20 mouse cellular contexts compared by ENCODE assay signal in the genomic region with DNA sequence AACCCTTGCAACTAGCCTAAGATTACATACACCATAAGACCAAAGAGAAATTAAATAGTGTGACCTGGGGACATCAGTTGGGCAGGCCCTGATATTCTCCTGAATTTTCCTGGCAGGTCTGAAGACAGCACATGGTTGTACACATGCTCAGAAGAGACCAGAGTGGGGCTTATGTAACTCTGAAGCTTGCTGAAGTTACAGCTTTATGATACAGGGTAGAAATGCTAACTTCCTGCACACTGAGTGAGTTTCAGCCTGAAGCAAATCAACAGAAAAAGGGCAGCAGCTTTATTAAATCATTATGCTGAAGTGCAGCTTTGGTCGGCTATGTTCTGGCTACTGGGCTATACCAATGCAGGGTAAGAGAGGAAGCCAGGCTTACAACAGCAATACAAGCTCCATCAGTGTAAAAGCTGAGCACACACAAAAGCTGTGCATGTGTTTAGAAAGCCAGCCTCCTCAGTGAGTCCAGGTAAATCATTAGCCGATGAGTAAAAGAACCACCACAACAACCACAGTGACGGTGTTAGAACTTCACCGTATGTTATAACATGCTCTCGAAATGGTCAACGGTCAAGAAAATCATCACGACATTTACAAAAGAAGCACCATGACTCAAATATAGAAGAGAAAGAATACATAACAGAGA. TPM values are rescaled to one million over a fixed set of nuclear protein-coding genes. Genes with fewer than 3 reads are reported as not detected.
A peak's percentile ranks its signal among the peaks of the same experiment; 100 is the strongest.
DNase-seq lines count a peak whose midpoint lies in the region; ATAC-seq and TF ChIP-seq lines count a peak whose summit lies in the region.
"Had no signal": no experiment of that assay in that cellular context is flagged by ENCODE, and none has a peak within 500 bp of the region (broad histone marks: within the 10 kb centered on the region; RNA-seq: fewer than 3 reads in every experiment).

No protein-coding gene starts in this region.

- peak; percentile 40 for DNase-seq in kidney, postnatal 14 days
- DNase-seq in lung, postnatal 36 days: no peak
- DNase-seq in layer of hippocampus, postnatal 10 days (ENCODE audit: low spot score in 2 of 2): no peak
- DNase-seq in testis, postnatal 14 days (ENCODE audit: low spot score): no peak
- DNase-seq: adrenal gland, adult 2 months; cerebellum, adult 11 months; cerebellum, postnatal 25 days; gastrocnemius, postnatal 36 days; lung, embryonic 14.5 days; thymus, adult 2 months had no signal

- H3K4me1 ChIP-seq in bone marrow macrophage, adult 2 months (ENCODE audit: control insufficient read depth, insufficient read depth, low read length): peaks cover 45% of the 10 kb centered on the region
- no peaks in the 10 kb centered on the region for H3K4me1 ChIP-seq in intestine, embryonic 15.5 days (replicated peaks)
- peaks cover 4% of the 10 kb centered on the region; the same call in 1 of the 2 replicates for H3K4me1 ChIP-seq in liver, embryonic 16.5 days (ENCODE audit: control insufficient read depth, low read depth, low read length)
- H3K4me1 ChIP-seq: forebrain, embryonic 12.5 days; hindbrain, embryonic 15.5 days; midbrain, embryonic 15.5 days had no signal

- H3K27ac ChIP-seq in bone marrow macrophage, adult 2 months (ENCODE audit: insufficient read depth, low read depth, low read length): peak overlapping the region; percentile 20; the same call in 1 of the 2 replicates
- H3K27ac ChIP-seq in intestine, embryonic 15.5 days: 0 out of 2 replicates have a peak overlapping the region, but pooled peaks have one; percentile 13
- peak overlapping the region; percentile 65; the same call in 1 of the 2 replicates for H3K27ac ChIP-seq in liver, embryonic 16.5 days (ENCODE audit: low read length)
- H3K27ac ChIP-seq: forebrain, embryonic 12.5 days; hindbrain, embryonic 15.5 days; limb, embryonic 10.5 days; midbrain, embryonic 15.5 days had no signal

- no peak overlapping the region; the same call in 1 of the 2 replicates for H3K4me2 ChIP-seq in intestine, embryonic 15.5 days (replicated peaks)
- no peak overlapping the region for H3K4me2 ChIP-seq in liver, embryonic 16.5 days (ENCODE audit: low read depth, low read length)
- H3K4me2 ChIP-seq: forebrain, embryonic 12.5 days; heart, embryonic 12.5 days; hindbrain, embryonic 15.5 days; lung, embryonic 14.5 days; midbrain, embryonic 15.5 days had no signal

- no peaks in the 10 kb centered on the region for H3K36me3 ChIP-seq in intestine, embryonic 15.5 days
- peaks cover 2% of the 10 kb centered on the region; the same call in 1 of the 2 replicates for H3K36me3 ChIP-seq in liver, embryonic 16.5 days (ENCODE audit: control insufficient read depth, insufficient read depth)
- H3K36me3 ChIP-seq: forebrain, embryonic 12.5 days; G1E; hindbrain, embryonic 15.5 days; limb, embryonic 10.5 days; midbrain, embryonic 15.5 days had no signal

- TF ChIP-seq POLR2A in bone marrow macrophage, adult 2 months (IDR thresholded peaks at IDR 0.05; ENCODE audit: borderline replicate concordance, low read depth, low read length): no peak

- peak; percentile 77 for ATAC-seq in intestine, embryonic 15.5 days
- peak; percentile 71 for ATAC-seq in liver, embryonic 16.5 days (ENCODE audit: low read depth)
- ATAC-seq: CD4-positive, CD25-positive, alpha-beta regulatory T cell, adult 4 months; midbrain, embryonic 15.5 days had no signal

- no peak for TF ChIP-seq CTCF in bone marrow macrophage, adult 2 months (IDR thresholded peaks at IDR 0.05; ENCODE audit: low read depth, low read length)

- no peak overlapping the region for H3K9ac ChIP-seq in intestine, embryonic 15.5 days
- H3K9ac ChIP-seq in liver, embryonic 16.5 days (ENCODE audit: low read depth, low read length): no peak overlapping the region
- H3K9ac ChIP-seq: forebrain, embryonic 12.5 days; heart, embryonic 12.5 days; hindbrain, embryonic 15.5 days; lung, embryonic 14.5 days; midbrain, embryonic 15.5 days had no signal

- WGBS in intestine, embryonic 15.5 days: 59% methylated on average over 7 of the region's 7 CpGs
- WGBS in liver, embryonic 16.5 days (ENCODE audit: insufficient replicate concordance): 72% methylated on average over 7 of the region's 7 CpGs

- no peaks in the 10 kb centered on the region for H3K9me3 ChIP-seq in intestine, embryonic 15.5 days
- no peaks in the 10 kb centered on the region for H3K9me3 ChIP-seq in liver, embryonic 16.5 days (replicated peaks; ENCODE audit: control insufficient read depth, low read length)
- H3K9me3 ChIP-seq: forebrain, embryonic 12.5 days; G1E; heart, embryonic 12.5 days; hindbrain, embryonic 15.5 days; limb, embryonic 10.5 days; midbrain, embryonic 15.5 days had no signal

- H3K27me3 ChIP-seq in intestine, embryonic 15.5 days (replicated peaks): no peaks in the 10 kb centered on the region
- H3K27me3 ChIP-seq in liver, embryonic 16.5 days (ENCODE audit: control insufficient read depth, insufficient read depth, low read depth, low read length): no peaks in the 10 kb centered on the region
- H3K27me3 ChIP-seq: forebrain, embryonic 12.5 days; heart, embryonic 12.5 days; hindbrain, embryonic 15.5 days; midbrain, embryonic 15.5 days had no signal

- no peak overlapping the region for H3K4me3 ChIP-seq in bone marrow macrophage, adult 2 months (ENCODE audit: insufficient read depth, low read length)
- no peak overlapping the region for H3K4me3 ChIP-seq in intestine, embryonic 15.5 days (replicated peaks)
- no peak overlapping the region for H3K4me3 ChIP-seq in liver, embryonic 16.5 days (ENCODE audit: low read depth, low read length)
- H3K4me3 ChIP-seq: forebrain, embryonic 12.5 days; heart, embryonic 12.5 days; hindbrain, embryonic 15.5 days; limb, embryonic 10.5 days; midbrain, embryonic 15.5 days had no signal

RNA-seq across cellular contexts. Expression of gene Zcchc2, which starts 12.6 kb away (rescaled TPM):
- 15.9 and 18.0 TPM in 2 replicates for polyA plus RNA-seq in bone marrow macrophage, adult 2 months (2012; ENCODE audit: insufficient read depth, insufficient read length, missing spikeins)
- 2.2 and 2.6 TPM in 2 replicates for polyA plus RNA-seq in intestine, embryonic 15.5 days (2015; fragmentation: Nextera tagmentation; extraction: Ambion mirVana)
- polyA plus RNA-seq in liver, embryonic 16.5 days (2015; fragmentation: Nextera tagmentation; extraction: Ambion mirVana): 1.3 TPM in 2 replicates
- total RNA-seq in layer of hippocampus, postnatal 10 days (2021): 10 to 100 TPM; 19.7 to 20.7 TPM

Comparison
In these comparisons a context has a peak if more than half of its experiments do, and no peak if none do; other contexts are left out.
1. H3K27ac ChIP-seq: peak in every context shown above with its lines; median percentile 65 in liver, embryonic 16.5 days; 20 in bone marrow macrophage, adult 2 months; 13 in intestine, embryonic 15.5 days.